Mouse (Mus musculus): ENCODE results near the gene Ttc39b. TPM values are rescaled to one million over a fixed set of nuclear protein-coding genes. Genes with fewer than 3 reads are reported as not detected.

Gene Ttc39b
- 4.0 and 7.1 TPM in 2 replicates for polyA plus RNA-seq (2012; rRNA removed)

DNA sequence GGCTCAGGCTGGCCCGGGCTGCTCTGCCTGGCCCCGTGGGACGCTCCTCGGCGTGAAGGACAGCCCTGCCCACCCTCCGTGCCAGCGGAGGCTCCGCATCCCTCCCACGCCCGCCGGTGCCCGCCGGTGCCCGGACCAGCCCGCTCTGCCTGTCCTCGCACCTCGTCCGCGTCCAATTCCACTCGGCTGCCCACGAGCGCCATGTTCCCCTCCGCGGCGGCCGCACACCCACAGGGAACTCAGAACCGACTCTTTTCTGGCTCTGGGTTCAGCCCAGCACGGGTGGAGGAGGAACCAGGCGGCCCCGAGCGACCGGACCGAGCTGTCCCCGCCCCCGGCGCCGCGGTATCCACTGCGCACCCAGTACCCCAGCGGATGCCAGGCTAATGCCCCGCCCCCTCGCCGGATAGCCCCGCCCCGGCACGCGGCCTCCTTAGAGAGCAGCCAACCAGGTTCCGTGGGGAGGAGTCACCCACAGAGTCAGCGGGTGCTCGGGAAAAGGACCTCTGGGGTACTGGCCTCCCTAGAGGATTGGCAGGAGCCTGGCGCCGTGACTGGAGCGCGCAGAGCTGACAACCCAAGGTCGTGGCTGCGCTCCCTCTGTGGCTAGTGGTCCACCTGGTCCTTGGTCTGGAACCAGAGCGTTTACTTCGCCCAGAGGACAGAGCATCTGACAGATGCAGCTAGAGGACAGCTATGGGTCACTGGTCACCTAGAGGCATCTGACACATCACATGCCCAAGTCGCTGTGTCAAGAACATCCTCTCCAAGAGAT lies at the start of gene Ttc39b:
Ttc39b (minus strand) TSS at position 346 of the 775 bp plus-strand sequence.
- Histone ChIP-seq H3K4me3 (replicated peaks; ENCODE audit: extremely low read depth, low read depth, low read length) (peak within 1 kb of the TSS; percentile 83), H3K4me1 (ENCODE audit: control insufficient read depth, insufficient read depth, low read length) (peaks cover 10% of the 10 kb centered on the region)
- peak; percentile 100 for DNase-seq
- 1% methylated on average over 59 of the region's 59 CpGs for WGBS
- TF ChIP-seq CTCF (IDR thresholded peaks at IDR 0.05; ENCODE audit: insufficient read depth, low read length), result no peak
- peak; percentile 54; the same call in 1 of the 2 replicates for TF ChIP-seq POLR2A (IDR thresholded peaks at IDR 0.05; ENCODE audit: borderline replicate concordance, extremely low read depth, low read depth, low read length)

DNA sequence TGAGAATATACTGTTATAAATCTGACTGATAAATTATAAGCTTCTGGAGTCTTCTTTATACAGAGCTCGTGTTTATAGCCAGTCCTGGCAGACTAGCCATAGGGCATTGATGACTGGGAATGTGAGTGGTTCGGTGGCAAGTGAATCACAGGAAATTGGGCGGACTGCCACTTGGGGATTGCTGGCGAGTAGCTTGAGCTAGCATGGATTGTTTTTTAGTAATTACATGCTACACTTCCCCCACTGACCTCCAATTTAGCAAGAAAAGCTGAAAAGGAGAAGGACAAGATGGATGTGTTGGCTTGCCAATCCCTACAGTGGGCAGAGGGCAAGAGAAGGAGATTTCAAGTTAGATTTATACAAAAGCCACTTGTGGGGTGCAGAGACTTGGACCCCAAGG lies 49.3 kb upstream of the Ttc39b start:
- 44% methylated on average over 4 of the region's 4 CpGs for WGBS
- no peak for DNase-seq
- Histone ChIP-seq H3K4me1 (ENCODE audit: control insufficient read depth, insufficient read depth, low read length) (no peaks in the 10 kb centered on the region), H3K4me3 (replicated peaks; ENCODE audit: extremely low read depth, low read depth, low read length) (no peak overlapping the region)
- no peak for TF ChIP-seq CTCF (IDR thresholded peaks at IDR 0.05; ENCODE audit: insufficient read depth, low read length)
- no peak for TF ChIP-seq POLR2A (IDR thresholded peaks at IDR 0.05; ENCODE audit: borderline replicate concordance, extremely low read depth, low read depth, low read length)

DNA sequence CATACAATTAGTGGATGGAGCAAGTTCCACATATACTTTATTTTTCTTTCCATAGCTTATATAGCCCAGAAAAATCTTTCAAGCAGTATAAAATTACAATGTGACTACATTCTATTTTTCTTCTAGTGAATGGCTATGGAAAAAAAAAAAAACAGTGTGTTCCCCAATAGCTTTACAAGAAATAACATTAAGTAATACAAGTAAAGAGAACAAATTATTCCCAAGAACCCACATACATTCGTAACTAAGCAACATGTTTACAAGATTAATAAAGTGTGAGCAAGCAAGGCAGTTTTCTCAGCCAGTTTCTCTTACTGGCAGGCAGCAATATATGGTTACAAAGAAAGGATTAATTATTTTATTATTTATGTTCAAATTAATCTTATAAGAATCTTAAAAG lies 33.7 kb upstream of the Ttc39b start:
- H3K4me3 ChIP-seq (replicated peaks; ENCODE audit: extremely low read depth, low read depth, low read length), result no peak overlapping the region
- 79% methylated on average over 1 of the region's 1 CpGs for WGBS
- no peak for TF ChIP-seq CTCF (IDR thresholded peaks at IDR 0.05; ENCODE audit: insufficient read depth, low read length)
- TF ChIP-seq POLR2A (IDR thresholded peaks at IDR 0.05; ENCODE audit: borderline replicate concordance, extremely low read depth, low read depth, low read length), result no peak
- no peak for DNase-seq
- H3K4me1 ChIP-seq (ENCODE audit: control insufficient read depth, insufficient read depth, low read length), result no peaks in the 10 kb centered on the region

DNA sequence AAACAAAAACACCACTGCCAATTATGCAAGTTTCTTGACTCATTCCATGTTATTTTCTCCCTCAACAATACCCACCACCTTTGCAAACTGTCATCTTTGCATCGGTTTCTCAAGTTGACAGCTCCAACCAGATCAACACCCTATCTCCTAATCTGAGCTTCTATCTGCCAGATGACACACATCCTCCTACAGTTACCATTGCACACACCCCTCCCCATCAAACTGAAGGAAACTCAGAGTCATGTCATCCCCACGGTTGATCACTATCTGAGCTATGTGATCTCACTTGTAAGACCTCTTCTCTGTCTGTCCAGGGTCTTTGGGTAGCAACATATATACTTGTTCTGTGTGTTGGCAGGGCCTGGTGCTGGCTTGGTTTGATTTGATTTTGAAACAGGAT lies 30.7 kb upstream of the Ttc39b start:
- 68% methylated on average over 2 of the region's 2 CpGs for WGBS
- H3K4me1 ChIP-seq (ENCODE audit: control insufficient read depth, insufficient read depth, low read length), result no peaks in the 10 kb centered on the region
- no peak for TF ChIP-seq CTCF (IDR thresholded peaks at IDR 0.05; ENCODE audit: insufficient read depth, low read length)
- TF ChIP-seq POLR2A (IDR thresholded peaks at IDR 0.05; ENCODE audit: borderline replicate concordance, extremely low read depth, low read depth, low read length), result no peak
- DNase-seq, result no peak
- H3K4me3 ChIP-seq (replicated peaks; ENCODE audit: extremely low read depth, low read depth, low read length), result no peak overlapping the region

DNA sequence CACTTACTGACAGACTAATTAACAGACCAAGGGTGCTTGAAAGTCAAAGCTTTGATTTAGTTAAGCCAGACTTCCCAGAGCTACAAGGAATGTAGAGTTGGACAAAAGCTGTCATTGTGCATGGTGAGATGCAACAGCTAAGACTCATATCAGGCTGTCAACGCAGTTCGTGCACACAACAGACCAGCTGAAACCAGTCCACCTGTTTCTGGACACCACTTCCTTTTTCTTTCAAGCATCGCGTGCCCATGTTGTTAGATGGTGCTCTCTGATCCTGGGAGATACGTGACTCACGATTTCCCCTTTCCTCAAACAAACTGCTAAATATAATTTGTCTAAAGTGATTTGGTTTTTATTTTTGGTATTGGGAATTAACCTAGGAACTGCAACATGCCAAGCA lies 29.9 kb upstream of the Ttc39b start:
- WGBS, result 44% methylated on average over 6 of the region's 6 CpGs
- no peak for TF ChIP-seq POLR2A (IDR thresholded peaks at IDR 0.05; ENCODE audit: borderline replicate concordance, extremely low read depth, low read depth, low read length)
- DNase-seq, result no peak
- no peaks in the 10 kb centered on the region for H3K4me1 ChIP-seq (ENCODE audit: control insufficient read depth, insufficient read depth, low read length)
- no peak overlapping the region for H3K4me3 ChIP-seq (replicated peaks; ENCODE audit: extremely low read depth, low read depth, low read length)

DNA sequence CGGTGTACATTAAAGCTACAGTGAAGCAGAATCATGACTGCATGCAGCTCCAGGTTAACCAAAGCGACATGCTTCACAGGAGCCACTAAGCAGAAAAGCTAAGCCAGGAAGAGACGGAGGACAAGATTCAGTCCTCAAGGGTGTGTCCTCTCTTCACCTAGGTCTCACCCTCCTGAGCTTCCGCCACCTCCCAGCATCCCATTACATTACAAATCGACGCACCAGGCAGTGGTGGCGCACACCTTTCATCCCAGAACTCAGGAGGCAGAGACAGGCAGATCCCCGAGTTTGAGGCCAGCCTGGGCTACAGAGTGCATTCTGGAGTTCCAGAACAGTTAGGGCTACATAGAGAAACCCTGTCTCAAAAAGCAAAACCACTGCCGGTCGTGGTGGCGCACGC lies 29.2 kb upstream of the Ttc39b start:
- no peak for DNase-seq
- WGBS, result 91% methylated on average over 12 of the region's 12 CpGs
- TF ChIP-seq CTCF (IDR thresholded peaks at IDR 0.05; ENCODE audit: insufficient read depth, low read length) (no peak), POLR2A (IDR thresholded peaks at IDR 0.05; ENCODE audit: borderline replicate concordance, extremely low read depth, low read depth, low read length) (no peak)
- H3K4me3 ChIP-seq (replicated peaks; ENCODE audit: extremely low read depth, low read depth, low read length), result no peak overlapping the region
- no peaks in the 10 kb centered on the region for H3K4me1 ChIP-seq (ENCODE audit: control insufficient read depth, insufficient read depth, low read length)

DNA sequence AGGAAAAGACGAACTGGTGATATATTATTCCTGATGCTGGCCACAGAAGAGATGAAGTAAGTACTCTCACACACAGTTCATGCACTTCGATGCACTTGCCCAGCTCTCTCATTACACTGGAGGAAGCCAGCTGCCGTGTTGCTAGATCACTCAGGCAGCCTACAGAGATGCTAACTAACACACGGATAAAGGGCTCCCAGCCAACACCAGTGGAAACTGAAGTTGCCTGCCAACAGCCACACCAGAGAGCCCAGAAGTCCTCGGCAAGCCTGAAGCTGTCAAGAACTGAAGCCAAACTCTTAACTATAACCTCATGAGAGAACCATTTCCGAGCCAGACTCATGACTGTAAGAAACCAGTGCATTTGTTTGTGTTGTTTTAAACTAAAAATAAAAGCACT lies 26.7 kb upstream of the Ttc39b start:
- 38% methylated on average over 6 of the region's 6 CpGs for WGBS
- peak; percentile 45 for DNase-seq
- Histone ChIP-seq H3K4me3 (replicated peaks; ENCODE audit: extremely low read depth, low read depth, low read length) (no peak overlapping the region), H3K4me1 (ENCODE audit: control insufficient read depth, insufficient read depth, low read length) (no peaks in the 10 kb centered on the region)
- TF ChIP-seq POLR2A (IDR thresholded peaks at IDR 0.05; ENCODE audit: borderline replicate concordance, extremely low read depth, low read depth, low read length) (no peak), CTCF (IDR thresholded peaks at IDR 0.05; ENCODE audit: insufficient read depth, low read length) (no peak)

DNA sequence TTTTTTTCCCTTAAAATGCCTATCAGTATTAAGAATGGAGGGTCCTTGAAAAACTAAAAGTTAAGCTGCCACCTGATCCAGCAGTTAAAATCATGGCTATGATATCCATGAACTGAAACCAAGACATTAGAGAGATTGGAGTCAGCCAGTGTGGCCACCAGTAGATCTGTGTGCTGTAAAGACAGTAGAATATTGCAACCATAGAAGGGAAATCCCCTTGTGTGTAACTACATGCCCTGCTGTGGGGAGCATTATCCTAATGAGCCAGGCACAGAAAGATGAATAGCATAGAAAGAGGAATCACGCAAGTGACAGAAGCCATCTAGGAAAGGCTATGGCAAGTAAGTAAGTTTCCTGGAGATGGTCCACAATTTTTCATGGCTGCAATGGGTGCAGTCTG lies 24.9 kb upstream of the Ttc39b start:
- TF ChIP-seq POLR2A (IDR thresholded peaks at IDR 0.05; ENCODE audit: borderline replicate concordance, extremely low read depth, low read depth, low read length), result no peak
- TF ChIP-seq CTCF (IDR thresholded peaks at IDR 0.05; ENCODE audit: insufficient read depth, low read length), result no peak
- DNase-seq, result no peak
- Histone ChIP-seq H3K4me1 (ENCODE audit: control insufficient read depth, insufficient read depth, low read length) (no peaks in the 10 kb centered on the region), H3K4me3 (replicated peaks; ENCODE audit: extremely low read depth, low read depth, low read length) (no peak overlapping the region)
- WGBS, result 88% methylated on average over 1 of the region's 1 CpGs

DNA sequence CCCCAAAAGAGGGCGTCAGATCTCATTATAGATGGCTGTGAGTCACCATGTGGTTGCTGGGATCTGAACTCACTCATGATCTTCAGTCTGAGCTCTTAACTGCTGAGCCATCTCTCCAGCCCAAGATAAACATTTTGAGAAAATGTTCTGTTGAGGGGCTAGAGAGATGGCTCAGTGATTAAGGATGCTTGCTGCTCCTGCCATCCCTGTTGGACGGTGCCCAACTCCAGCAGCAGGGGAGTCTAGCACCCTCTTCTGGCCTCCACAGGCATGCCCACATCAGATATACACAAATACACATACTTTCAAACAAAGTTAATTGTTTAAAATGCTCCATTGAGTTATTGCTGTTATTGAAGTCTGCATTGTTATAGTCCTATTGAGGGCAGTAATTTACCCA lies 19.8 kb upstream of the Ttc39b start:
- no peak for DNase-seq
- TF ChIP-seq POLR2A (IDR thresholded peaks at IDR 0.05; ENCODE audit: borderline replicate concordance, extremely low read depth, low read depth, low read length), result no peak
- peak; percentile 59 for TF ChIP-seq CTCF (IDR thresholded peaks at IDR 0.05; ENCODE audit: insufficient read depth, low read length)
- WGBS, result 58% methylated on average over 2 of the region's 2 CpGs
- Histone ChIP-seq H3K4me1 (ENCODE audit: control insufficient read depth, insufficient read depth, low read length) (no peaks in the 10 kb centered on the region), H3K4me3 (replicated peaks; ENCODE audit: extremely low read depth, low read depth, low read length) (no peak overlapping the region)

DNA sequence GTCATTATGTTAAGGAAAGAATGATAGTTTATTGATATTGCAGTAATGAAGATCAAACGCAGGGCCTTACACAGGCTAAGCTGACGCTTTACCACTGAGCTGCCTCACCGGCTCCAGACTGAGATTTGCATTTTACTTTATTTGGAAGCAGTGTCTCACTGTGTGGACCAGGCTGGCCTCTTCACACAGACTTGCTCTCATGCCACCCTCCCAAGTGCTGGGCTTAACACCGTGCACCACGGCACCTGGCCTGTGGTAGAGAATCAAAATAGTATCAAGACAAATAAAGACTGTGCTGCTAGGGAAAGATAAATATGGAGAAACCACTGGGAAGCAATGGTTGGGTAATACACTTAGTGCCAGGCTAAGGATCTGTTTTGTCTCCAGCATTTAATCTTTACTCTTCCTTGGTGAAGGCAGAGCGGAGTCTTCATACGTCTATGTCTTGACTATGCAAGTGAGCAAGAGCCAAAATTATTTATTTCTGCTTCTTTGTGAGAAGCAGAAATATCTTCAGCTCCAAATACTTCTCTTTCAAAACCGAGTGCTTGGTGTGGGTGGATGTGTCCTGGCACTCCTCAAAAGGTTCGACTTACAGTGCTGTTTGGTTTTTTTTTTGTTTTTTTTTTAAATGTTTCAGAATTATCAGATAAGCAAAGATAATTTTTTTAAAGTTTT lies 19.2 kb upstream of the Ttc39b start:
- Histone ChIP-seq H3K4me3 (replicated peaks; ENCODE audit: extremely low read depth, low read depth, low read length) (no peak overlapping the region), H3K4me1 (ENCODE audit: control insufficient read depth, insufficient read depth, low read length) (no peaks in the 10 kb centered on the region)
- 62% methylated on average over 9 of the region's 9 CpGs for WGBS
- DNase-seq, result no peak
- no peak for TF ChIP-seq CTCF (IDR thresholded peaks at IDR 0.05; ENCODE audit: insufficient read depth, low read length)
- TF ChIP-seq POLR2A (IDR thresholded peaks at IDR 0.05; ENCODE audit: borderline replicate concordance, extremely low read depth, low read depth, low read length), result no peak

Data from lung, adult 2 months (tissue).